In the genomic region with DNA sequence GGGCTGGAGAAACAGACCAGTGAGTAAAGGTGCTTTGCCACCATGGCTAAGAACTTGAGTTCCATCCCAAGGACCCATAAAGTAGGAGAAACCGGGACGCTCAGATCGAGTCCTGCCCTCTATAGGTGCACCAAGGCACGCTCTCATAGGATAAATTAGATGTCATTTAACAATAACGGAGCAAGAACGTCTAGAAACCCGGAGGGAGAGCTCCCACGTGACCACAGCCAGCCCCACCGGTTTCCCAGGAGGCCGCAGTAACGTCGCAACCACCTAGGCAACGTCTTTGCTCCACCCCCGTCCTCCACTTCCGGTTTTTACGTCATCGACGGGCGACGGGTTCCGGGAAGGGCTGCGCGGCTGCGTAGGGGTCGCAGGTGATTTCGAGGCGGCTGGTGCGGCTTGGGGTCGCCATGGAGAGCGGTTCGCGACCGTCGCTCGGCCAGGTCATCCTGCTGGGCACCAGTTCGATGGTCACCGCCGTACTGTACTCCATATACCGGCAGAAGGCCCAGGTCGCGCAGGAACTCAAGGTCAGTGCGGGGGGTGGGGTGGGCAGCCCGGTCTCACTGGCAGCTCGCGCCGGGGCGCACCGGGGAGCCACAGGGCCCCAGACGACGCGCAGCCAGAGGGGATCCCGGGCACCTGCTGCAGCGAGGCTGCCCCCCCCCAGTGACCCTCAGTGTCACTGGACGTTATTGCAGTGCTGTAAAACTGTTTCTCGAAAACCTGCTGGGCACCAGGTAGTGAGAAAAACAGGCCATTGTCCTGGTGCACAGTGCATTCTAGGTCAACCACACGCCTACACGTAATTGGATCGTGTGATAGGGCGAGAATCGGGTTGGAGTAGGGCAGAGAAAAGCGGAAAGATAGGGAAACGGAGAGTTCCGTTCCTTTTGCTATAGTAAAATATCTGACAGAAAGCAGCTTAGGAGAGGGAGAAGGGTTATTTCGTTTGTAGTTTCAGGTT, we compare ENCODE assay signal across 8 mouse cellular contexts. TPM values are rescaled to one million over a fixed set of nuclear protein-coding genes. Genes with fewer than 3 reads are reported as not detected.
A peak's percentile ranks its signal among the peaks of the same experiment; 100 is the strongest.
DNase-seq lines count a peak whose midpoint lies in the region; ATAC-seq and TF ChIP-seq lines count a peak whose summit lies in the region.

A gene (plus strand): TSS at position 325 of the 970 bp plus-strand sequence.

- DNase-seq in 3134 (ENCODE audit: extremely low read depth, insufficient read length, low spot score): peak; percentile 86
- DNase-seq in adrenal gland, postnatal 36 days: peak; percentile 97
- peak; percentile 96 to 99 for DNase-seq in heart, adult 18-20 months
- DNase-seq in kidney, adult 2 months: peak; percentile 97
- peak; percentile 86 to 91 for DNase-seq in spleen, adult 2 months (ENCODE audit: low read depth in 1 of 2, low spot score in 2 of 2)

- WGBS in embryonic facial prominence, embryonic 13.5 days: 1% methylated on average over 64 of the region's 64 CpGs
- WGBS in kidney, adult 2 months: under 1% methylated on average over 64 of the region's 64 CpGs
- WGBS in limb, embryonic 12.5 days: 1% methylated on average over 64 of the region's 64 CpGs
- WGBS in midbrain, embryonic 15.5 days: 2% methylated on average over 63 of the region's 64 CpGs
- WGBS in spleen, adult 2 months: 1% methylated on average over 64 of the region's 64 CpGs

- H3K4me2 ChIP-seq in embryonic facial prominence, embryonic 13.5 days: peak within 1 kb of the TSS; percentile 92
- peak within 1 kb of the TSS; percentile 93 for H3K4me2 ChIP-seq in limb, embryonic 12.5 days
- peak within 1 kb of the TSS; percentile 61 for H3K4me2 ChIP-seq in midbrain, embryonic 15.5 days

- ATAC-seq in embryonic facial prominence, embryonic 13.5 days (ENCODE audit: insufficient number of reproducible peaks, insufficient read depth, low FRiP score, low TSS enrichment, low read depth): peak; percentile 90
- ATAC-seq in limb, embryonic 12.5 days (ENCODE audit: insufficient number of reproducible peaks, insufficient read depth, low FRiP score, low TSS enrichment, low read depth): peak; percentile 79
- ATAC-seq in midbrain, embryonic 15.5 days (replicated peaks): peak; percentile 93

- H3K4me3 ChIP-seq in embryonic facial prominence, embryonic 13.5 days: peak within 1 kb of the TSS; percentile 95
- H3K4me3 ChIP-seq in kidney, adult 2 months (ENCODE audit: insufficient read depth, low read depth, low read length): peak within 1 kb of the TSS; percentile 81
- H3K4me3 ChIP-seq in limb, embryonic 12.5 days (replicated peaks): peak within 1 kb of the TSS; percentile 98
- H3K4me3 ChIP-seq in midbrain, embryonic 15.5 days: peak within 1 kb of the TSS; percentile 70
- peak within 1 kb of the TSS; percentile 86 for H3K4me3 ChIP-seq in spleen, adult 2 months (ENCODE audit: extremely low read depth, insufficient read depth, insufficient read length)

- no peak for TF ChIP-seq CTCF in kidney, adult 2 months (conservative IDR thresholded peaks at IDR 0.05; ENCODE audit: insufficient read depth, insufficient read length, low read depth, low read length)
- TF ChIP-seq CTCF in spleen, adult 2 months (IDR thresholded peaks at IDR 0.05; ENCODE audit: extremely low read depth, insufficient read depth, insufficient read length, insufficient replicate concordance): no peak

- H3K4me1 ChIP-seq in embryonic facial prominence, embryonic 13.5 days: peaks cover 10% of the 10 kb centered on the region
- peaks cover 8% of the 10 kb centered on the region; the same call in 1 of the 2 replicates for H3K4me1 ChIP-seq in kidney, adult 2 months (ENCODE audit: control insufficient read depth, insufficient read depth, low read length)
- H3K4me1 ChIP-seq in limb, embryonic 12.5 days (replicated peaks): peaks cover 10% of the 10 kb centered on the region
- H3K4me1 ChIP-seq in midbrain, embryonic 15.5 days: peaks cover 13% of the 10 kb centered on the region
- H3K4me1 ChIP-seq in spleen, adult 2 months (ENCODE audit: control insufficient read depth, insufficient read depth, insufficient read length): peaks cover 5% of the 10 kb centered on the region; the same call in 1 of the 2 replicates

- H3K27me3 ChIP-seq in embryonic facial prominence, embryonic 13.5 days: no peaks in the 10 kb centered on the region
- H3K27me3 ChIP-seq in kidney, adult 2 months (replicated peaks; ENCODE audit: control insufficient read depth, insufficient read depth, low read length): no peaks in the 10 kb centered on the region
- peaks cover 3% of the 10 kb centered on the region; the same call in 1 of the 2 replicates for H3K27me3 ChIP-seq in limb, embryonic 12.5 days
- 0 out of 2 replicates have a peak, but pooled peaks cover 14% of the 10 kb centered on the region for H3K27me3 ChIP-seq in midbrain, embryonic 15.5 days (replicated peaks)
- H3K27me3 ChIP-seq in spleen, adult 2 months (ENCODE audit: control insufficient read depth, insufficient read depth, low read length): no peaks in the 10 kb centered on the region

- TF ChIP-seq POLR2A in kidney, adult 2 months (IDR thresholded peaks at IDR 0.05; ENCODE audit: low read depth, low read length): peak; percentile 47
- peak; percentile 45; the same call in 1 of the 2 replicates for TF ChIP-seq POLR2A in spleen, adult 2 months (IDR thresholded peaks at IDR 0.05; ENCODE audit: low read depth, low read length)

- H3K9me3 ChIP-seq in embryonic facial prominence, embryonic 13.5 days: no peaks in the 10 kb centered on the region
- H3K9me3 ChIP-seq in limb, embryonic 12.5 days: no peaks in the 10 kb centered on the region
- no peaks in the 10 kb centered on the region for H3K9me3 ChIP-seq in midbrain, embryonic 15.5 days

- peaks cover 33% of the 10 kb centered on the region for H3K36me3 ChIP-seq in embryonic facial prominence, embryonic 13.5 days
- peaks cover under 1% of the 10 kb centered on the region for H3K36me3 ChIP-seq in kidney, adult 2 months (ENCODE audit: control insufficient read depth, insufficient read depth, low read length)
- peaks cover 37% of the 10 kb centered on the region for H3K36me3 ChIP-seq in limb, embryonic 12.5 days
- peaks cover 21% of the 10 kb centered on the region for H3K36me3 ChIP-seq in midbrain, embryonic 15.5 days (replicated peaks)
- H3K36me3 ChIP-seq in spleen, adult 2 months (ENCODE audit: control insufficient read depth, insufficient read depth, low read length): peaks cover 19% of the 10 kb centered on the region

- H3K9ac ChIP-seq in embryonic facial prominence, embryonic 13.5 days: peak within 1 kb of the TSS; percentile 92
- H3K9ac ChIP-seq in limb, embryonic 12.5 days (replicated peaks): peak within 1 kb of the TSS; percentile 89
- H3K9ac ChIP-seq in midbrain, embryonic 15.5 days: peak within 1 kb of the TSS; percentile 60

- peak within 1 kb of the TSS; percentile 55 for H3K27ac ChIP-seq in embryonic facial prominence, embryonic 13.5 days
- peak within 1 kb of the TSS; percentile 79 for H3K27ac ChIP-seq in kidney, adult 2 months (ENCODE audit: insufficient read depth, low read depth, low read length)
- no peak within 1 kb of the TSS for H3K27ac ChIP-seq in limb, embryonic 12.5 days
- peak within 1 kb of the TSS; percentile 81 for H3K27ac ChIP-seq in midbrain, embryonic 15.5 days
- H3K27ac ChIP-seq in spleen, adult 2 months (ENCODE audit: insufficient read depth, low read length): peak within 1 kb of the TSS; percentile 57

RNA-seq across cellular contexts. Expression of the gene that starts here (rescaled TPM):
- 10 to 100 TPM; 51.7 to 55.3 TPM for total RNA-seq in adrenal gland, postnatal 36 days (2021)
- 15.3 and 19.1 TPM in 2 replicates for polyA plus RNA-seq in embryonic facial prominence, embryonic 13.5 days (2015; fragmentation: Nextera tagmentation; extraction: Ambion mirVana)
- 10 to 100 TPM; 76.1 to 88.4 TPM for total RNA-seq in heart, adult 18-20 months (2021)
- 31.3 and 31.8 TPM in 2 replicates for polyA plus RNA-seq in kidney, adult 2 months (2012; rRNA removed)
- 15.4 and 20.8 TPM in 2 replicates for polyA plus RNA-seq in limb, embryonic 12.5 days (2016; fragmentation: Nextera tagmentation; extraction: Ambion mirVana)
- polyA plus RNA-seq in midbrain, embryonic 15.5 days (2015; fragmentation: Nextera tagmentation; extraction: Ambion mirVana): 18.5 and 21.5 TPM in 2 replicates
- polyA plus RNA-seq in spleen, adult 2 months (2012; rRNA removed): 7.8 and 8.7 TPM in 2 replicates
